Mouse (Mus musculus) neural tube, embryonic 11.5 days (tissue): Measurements from ENCODE around the gene Mstn. TPM values are rescaled to one million over a fixed set of nuclear protein-coding genes. Genes with fewer than 3 reads are reported as not detected.

Experiments
- ATAC-seq: fragments of 200-750 bp; cut with Nextera tagmentation; 2 replicates; pipeline ENCODE4 v1.8.0; 2017; ENCODE audit warnings: moderate number of reproducible peaks, mild to moderate bottlenecking, moderate TSS enrichment, moderate library complexity; ENCODE audit not compliant: insufficient read depth, low FRiP score, low TSS enrichment
- DNase-seq: peaks from one replicate; pipeline ENCODE4 v3.0.0-alpha.2; 2015; ENCODE audit warnings: low spot score
- H3K27ac ChIP-seq: fragments of 300-500 bp; sonication (generic); 2 replicates; pipeline ENCODE4 v1.5.1; 2014; ENCODE audit warnings: low read depth, mild to moderate bottlenecking, low read length
- H3K27me3 ChIP-seq: fragments of 300-500 bp; sonication (generic); 2 replicates; pipeline ENCODE4 v1.6.1; 2014; ENCODE audit warnings: mild to moderate bottlenecking, low read length, mixed read lengths; ENCODE audit not compliant: control insufficient read depth, insufficient read depth
- H3K36me3 ChIP-seq: fragments of 300-500 bp; sonication (generic); 2 replicates; pipeline ENCODE4 v1.6.1; 2014; ENCODE audit warnings: mild to moderate bottlenecking, low read length, moderate library complexity, mixed read lengths; ENCODE audit not compliant: control insufficient read depth, insufficient read depth
- H3K4me1 ChIP-seq: fragments of 300-500 bp; sonication (generic); 2 replicates; pipeline ENCODE4 v1.6.1; 2014; ENCODE audit warnings: low read length, mixed read lengths; ENCODE audit not compliant: control insufficient read depth, insufficient read depth
- H3K4me2 ChIP-seq: fragments of 300-500 bp; sonication (generic); 2 replicates; pipeline ENCODE4 v1.6.1; 2014; ENCODE audit warnings: low read depth, mild to moderate bottlenecking, moderate library complexity
- H3K4me3 ChIP-seq: fragments of 300-500 bp; sonication (generic); 2 replicates; pipeline ENCODE4 v1.5.1; 2014; ENCODE audit warnings: low read depth, low read length
- H3K9ac ChIP-seq: fragments of 300-500 bp; sonication (generic); 2 replicates; pipeline ENCODE4 v1.6.1; 2014; ENCODE audit warnings: mild to moderate bottlenecking, low read length
- H3K9me3 ChIP-seq: fragments of 300-500 bp; sonication (generic); 2 replicates; pipeline ENCODE4 v1.6.1; 2016; ENCODE audit warnings: low read length; ENCODE audit not compliant: control insufficient read depth
- WGBS: fragments of 180-500 bp; shearing (Covaris S2); extraction: QIAGEN DNeasy Blood & Tissue Kit; methylation state at CpG from one replicate; pipeline ENCODE4 v1.1.7; 2014; 5-methylcytosine and 5-hydroxymethylcytosine counted together
- polyA plus RNA-seq: library from polyadenylated mRNA; unstranded; fragments of >200 nt; fragmentation: Nextera tagmentation; extraction: Ambion mirVana; gene quantifications from 2 replicates; pipeline ENCODE4 v1.2.1, GENCODE M21; 2014

The Mstn gene
- 11.2 and 13.6 TPM in 2 replicates for polyA plus RNA-seq

- H3K36me3 ChIP-seq: no peaks in the 10 kb centered on the region
- WGBS: 73% methylated on average over 6 of the region's 6 CpGs
- H3K9ac ChIP-seq: no peak within 1 kb of the TSS
- no peak within 1 kb of the TSS for H3K27ac ChIP-seq
- H3K4me3 ChIP-seq: no peak within 1 kb of the TSS
- no peak within 1 kb of the TSS for H3K4me2 ChIP-seq
- no peak for DNase-seq
- ATAC-seq: no peak
- no peaks in the 10 kb centered on the region for H3K9me3 ChIP-seq
- no peaks in the 10 kb centered on the region for H3K27me3 ChIP-seq
- H3K4me1 ChIP-seq: no peaks in the 10 kb centered on the region
These were observed at the start of gene Mstn for GRCm38 (mm10) chr1:53061340-53061739. TSS of gene Mstn (plus strand) at chr1:53061640.

DNA sequence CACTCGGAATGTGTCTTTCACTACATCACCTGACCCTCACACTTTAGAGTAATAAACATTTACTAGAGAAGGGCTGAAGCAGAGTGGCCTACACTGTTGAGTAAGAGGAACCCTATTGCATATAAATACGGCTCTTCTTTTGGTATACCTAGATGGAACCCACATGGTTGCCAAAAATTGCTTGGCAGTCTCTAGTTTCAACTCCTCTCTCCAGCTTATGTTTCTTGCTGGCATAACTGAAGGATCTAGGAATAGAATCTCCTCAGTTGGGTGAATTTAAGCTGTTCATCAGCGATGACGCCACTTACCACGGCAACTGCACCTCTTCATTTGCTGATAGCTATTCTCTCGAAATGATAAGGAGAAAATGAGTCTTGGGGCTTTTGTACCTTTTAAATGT, 46.7 kb upstream of the Mstn start:
- no peaks in the 10 kb centered on the region for H3K4me1 ChIP-seq
- no peak overlapping the region for H3K27ac ChIP-seq
- H3K9me3 ChIP-seq: no peaks in the 10 kb centered on the region
- H3K9ac ChIP-seq: no peak overlapping the region
- no peak overlapping the region for H3K4me3 ChIP-seq
- H3K4me2 ChIP-seq: no peak overlapping the region
- 91% methylated on average over 6 of the region's 6 CpGs for WGBS
- no peaks in the 10 kb centered on the region for H3K36me3 ChIP-seq
- ATAC-seq: no peak
- no peak for DNase-seq
- no peaks in the 10 kb centered on the region for H3K27me3 ChIP-seq

- H3K27me3 ChIP-seq: no peaks in the 10 kb centered on the region
- DNase-seq (no peak), ATAC-seq (no peak)
- H3K27ac ChIP-seq: no peak overlapping the region
- H3K9ac ChIP-seq: no peak overlapping the region
- no peaks in the 10 kb centered on the region for H3K4me1 ChIP-seq
- H3K4me2 ChIP-seq: no peak overlapping the region
- no peaks in the 10 kb centered on the region for H3K36me3 ChIP-seq
- 73% methylated on average over 5 of the region's 5 CpGs for WGBS
- H3K9me3 ChIP-seq: no peaks in the 10 kb centered on the region
- H3K4me3 ChIP-seq: no peak overlapping the region
These were observed 45.8 kb upstream of the Mstn start for GRCm38 (mm10) chr1:53015606-53016005.

DNA sequence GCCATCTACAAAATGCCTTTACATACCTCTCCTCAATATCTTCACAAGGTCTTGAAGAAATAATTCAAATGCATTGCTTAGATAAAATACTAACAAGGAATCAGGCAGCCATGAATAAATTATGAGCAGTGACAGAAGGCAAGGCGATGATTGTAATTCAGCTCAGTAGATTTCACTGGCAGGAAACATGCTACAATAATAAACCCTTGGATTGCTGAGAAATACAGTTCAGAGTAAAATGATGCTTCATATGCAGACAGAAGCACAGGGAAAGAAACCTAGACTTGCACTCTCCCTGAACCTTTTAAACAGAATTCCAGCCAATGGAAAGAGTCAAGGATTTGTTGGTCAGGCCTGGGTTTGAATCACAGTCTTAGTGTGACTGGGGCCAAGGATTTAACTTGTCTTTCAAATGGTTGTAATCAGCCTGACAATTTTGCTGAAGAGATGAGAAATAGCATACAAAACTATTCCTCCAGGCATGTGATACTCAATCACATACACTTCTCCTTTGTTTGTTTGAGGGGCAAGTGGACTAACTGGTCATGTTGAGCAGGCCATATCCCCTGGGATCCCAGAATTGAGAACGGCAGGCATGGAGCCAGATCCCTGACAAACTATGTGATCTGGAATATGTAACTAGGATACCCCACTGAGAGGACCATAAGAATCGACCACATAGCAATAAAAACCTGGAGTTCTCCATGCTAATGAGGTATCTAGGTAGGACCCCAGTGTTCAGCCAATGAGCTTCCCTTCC, 42.5 kb upstream of the Mstn start:
- DNase-seq (no peak), ATAC-seq (no peak)
- 76% methylated on average over 3 of the region's 3 CpGs for WGBS
- no peak overlapping the region for H3K27ac ChIP-seq
- H3K9ac ChIP-seq: no peak overlapping the region
- no peak overlapping the region for H3K4me3 ChIP-seq
- no peaks in the 10 kb centered on the region for H3K9me3 ChIP-seq
- H3K4me1 ChIP-seq: no peaks in the 10 kb centered on the region
- no peaks in the 10 kb centered on the region for H3K36me3 ChIP-seq
- no peaks in the 10 kb centered on the region for H3K27me3 ChIP-seq
- no peak overlapping the region for H3K4me2 ChIP-seq

GRCm38 (mm10) chr1:53020079-53020478, 41.4 kb upstream of the Mstn start, which contains the start of gene 1700019D03Rik:
TSS of gene 1700019D03Rik (minus strand) at chr1:53020179.
- no peaks in the 10 kb centered on the region for H3K9me3 ChIP-seq
- no peak for ATAC-seq
- 60% methylated on average over 5 of the region's 5 CpGs for WGBS
- H3K4me2 ChIP-seq: no peak within 1 kb of the TSS
- no peaks in the 10 kb centered on the region for H3K4me1 ChIP-seq
- DNase-seq: no peak
- no peaks in the 10 kb centered on the region for H3K36me3 ChIP-seq
- no peaks in the 10 kb centered on the region for H3K27me3 ChIP-seq
- no peak within 1 kb of the TSS for H3K4me3 ChIP-seq
- H3K27ac ChIP-seq: no peak within 1 kb of the TSS
- no peak within 1 kb of the TSS for H3K9ac ChIP-seq

GRCm38 (mm10) chr1:53032550-53032949, 28.9 kb upstream of the Mstn start:
- DNase-seq: no peak

GRCm38 (mm10) chr1:53037443-53037871, 24.0 kb upstream of the Mstn start:
- H3K4me2 ChIP-seq: no peak overlapping the region
- H3K9ac ChIP-seq: no peak overlapping the region
- H3K4me3 ChIP-seq: no peak overlapping the region
- no peak overlapping the region for H3K27ac ChIP-seq
- no peak for ATAC-seq
- no peak for DNase-seq
- H3K4me1 ChIP-seq: no peaks in the 10 kb centered on the region
- H3K27me3 ChIP-seq: no peaks in the 10 kb centered on the region
- H3K9me3 ChIP-seq: no peaks in the 10 kb centered on the region
- H3K36me3 ChIP-seq: no peaks in the 10 kb centered on the region
- 94% methylated on average over 5 of the region's 5 CpGs for WGBS

More at GRCm38 (mm10) chr1:53032550-53032949, 28.9 kb upstream of the Mstn start:
- H3K4me1 ChIP-seq: no peaks in the 10 kb centered on the region
- H3K27me3 ChIP-seq: no peaks in the 10 kb centered on the region
- H3K4me3 ChIP-seq: no peak overlapping the region
- H3K9me3 ChIP-seq: no peaks in the 10 kb centered on the region
- no peak for ATAC-seq
- no peaks in the 10 kb centered on the region for H3K36me3 ChIP-seq
- no peak overlapping the region for H3K27ac ChIP-seq
- H3K9ac ChIP-seq: no peak overlapping the region
- no peak overlapping the region for H3K4me2 ChIP-seq

GRCm38 (mm10) chr1:53049763-53050427, 11.5 kb upstream of the Mstn start:
- H3K4me3 ChIP-seq: no peak overlapping the region
- H3K27ac ChIP-seq: no peak overlapping the region
- H3K36me3 ChIP-seq: no peaks in the 10 kb centered on the region
- DNase-seq: no peak
- no peaks in the 10 kb centered on the region for H3K9me3 ChIP-seq
- H3K4me1 ChIP-seq: no peaks in the 10 kb centered on the region
- 86% methylated on average over 8 of the region's 8 CpGs for WGBS
- H3K27me3 ChIP-seq: no peaks in the 10 kb centered on the region
- H3K9ac ChIP-seq: no peak overlapping the region
- no peak for ATAC-seq
- H3K4me2 ChIP-seq: no peak overlapping the region
